Mouse (Mus musculus) brain, embryonic 14.5 days (tissue): Measurements from ENCODE around the gene Htatip2.
A peak's percentile ranks its signal among the peaks of the same experiment; 100 is the strongest.

Source experiments
- CTCF ChIP-seq: fragments of 200-500 bp; IDR thresholded peaks from 2 replicates; pipeline ENCODE4 v1.5.1; 2012; ENCODE audit warnings: inconsistent platforms, mild to moderate bottlenecking, moderate library complexity, borderline replicate concordance; ENCODE audit not compliant: insufficient read depth, insufficient read length; ENCODE audit errors: extremely low read depth
- POLR2A ChIP-seq: fragments of 200-500 bp; IDR thresholded peaks from 2 replicates; pipeline ENCODE4 v1.6.1; 2012; ENCODE audit warnings: mild to moderate bottlenecking, inconsistent platforms, borderline replicate concordance; ENCODE audit not compliant: poor library complexity, insufficient read depth, insufficient read length, severe bottlenecking; ENCODE audit errors: extremely low read depth

DNA sequence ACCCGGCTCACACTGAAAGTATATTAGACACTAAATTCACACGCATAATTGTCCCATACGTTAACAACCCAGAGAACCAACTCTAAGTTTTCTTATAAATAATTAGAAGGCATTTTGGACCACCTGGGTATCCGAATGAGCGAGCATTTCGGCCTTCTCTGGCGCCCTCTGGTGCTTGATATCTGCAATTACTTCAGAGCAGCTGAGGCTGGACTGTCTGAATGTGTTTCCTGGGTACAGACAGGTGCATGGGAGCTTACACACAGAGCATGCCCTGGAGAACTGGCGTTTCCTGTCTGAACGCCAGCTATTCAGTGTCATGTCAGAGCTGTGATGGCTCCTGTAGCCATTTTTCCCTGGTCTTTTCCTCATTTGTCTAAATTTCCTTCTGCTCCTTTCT is 4.1 kb upstream of the Htatip2 start:
- TF ChIP-seq CTCF, result peak; percentile 83
- no peak for TF ChIP-seq POLR2A
